Mouse (Mus musculus) brain, embryonic 14.5 days (tissue): ENCODE results near the gene Cenpn.

Experiments used
- CTCF ChIP-seq: fragments of 200-500 bp; IDR thresholded peaks from 2 replicates; pipeline ENCODE4 v1.5.1; 2012; ENCODE audit warnings: inconsistent platforms, mild to moderate bottlenecking, moderate library complexity, borderline replicate concordance; ENCODE audit not compliant: insufficient read depth, insufficient read length; ENCODE audit errors: extremely low read depth
- POLR2A ChIP-seq: fragments of 200-500 bp; IDR thresholded peaks from 2 replicates; pipeline ENCODE4 v1.6.1; 2012; ENCODE audit warnings: mild to moderate bottlenecking, inconsistent platforms, borderline replicate concordance; ENCODE audit not compliant: poor library complexity, insufficient read depth, insufficient read length, severe bottlenecking; ENCODE audit errors: extremely low read depth

DNA sequence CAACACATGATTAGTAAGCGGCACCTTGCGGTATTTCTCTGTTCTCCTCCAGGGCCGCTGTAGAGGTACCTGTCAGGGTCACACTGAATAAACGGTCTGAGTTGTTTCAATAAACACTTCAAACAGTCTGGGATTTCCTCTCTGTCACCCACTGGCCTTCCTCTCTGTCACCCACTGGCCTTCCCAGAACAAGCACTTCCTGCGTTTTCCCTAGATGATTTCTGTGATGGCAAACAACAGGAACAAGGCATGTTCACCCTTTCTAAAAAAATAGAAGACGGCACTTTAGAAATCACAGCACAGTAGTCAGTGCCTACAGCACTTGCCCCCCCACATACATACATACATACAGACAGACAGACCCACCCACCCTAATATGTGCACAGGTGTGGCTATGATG lies 26.0 kb upstream of the Cenpn start:
- TF ChIP-seq CTCF (no peak), POLR2A (no peak)
